Mouse (Mus musculus): ENCODE measurements around the gene Ubald1. TPM values are rescaled to one million over a fixed set of nuclear protein-coding genes. Genes with fewer than 3 reads are reported as not detected.

Ubald1 gene
- polyA plus RNA-seq, 1 experiment from 2014 or later, result 31.5 TPM

GRCm38 (mm10) chr16:4839552-4839951 lies 40.6 kb downstream of the Ubald1 start:
- Histone ChIP-seq H3K27me3 (ENCODE audit: control insufficient read depth, insufficient read depth, low read length) (no peaks in the 10 kb centered on the region), H3K4me2 (ENCODE audit: low read depth, low read length) (no peak overlapping the region), H3K36me3 (ENCODE audit: control insufficient read depth, insufficient read depth, low read length) (no peaks in the 10 kb centered on the region), H3K9ac (ENCODE audit: low read length) (no peak overlapping the region), H3K4me3 (replicated peaks; ENCODE audit: low read length) (no peak overlapping the region), H3K9me3 (replicated peaks; ENCODE audit: control insufficient read depth, low read length) (no peaks in the 10 kb centered on the region), H3K27ac (ENCODE audit: low read length) (no peak overlapping the region), H3K4me1 (ENCODE audit: control insufficient read depth, insufficient read depth, low read length) (no peaks in the 10 kb centered on the region)
- 65% methylated on average over 3 of the region's 3 CpGs for WGBS
- no peak for ATAC-seq (ENCODE audit: insufficient read depth, low FRiP score)

GRCm38 (mm10) chr16:4837631-4838030 lies 42.5 kb downstream of the Ubald1 start:
- no peak overlapping the region for H3K4me2 ChIP-seq (ENCODE audit: low read depth, low read length)
- ATAC-seq (ENCODE audit: insufficient read depth, low FRiP score), result no peak
- H3K27me3 ChIP-seq (ENCODE audit: control insufficient read depth, insufficient read depth, low read length), result no peaks in the 10 kb centered on the region
- H3K27ac ChIP-seq (ENCODE audit: low read length), result no peak overlapping the region
- no peaks in the 10 kb centered on the region for H3K9me3 ChIP-seq (replicated peaks; ENCODE audit: control insufficient read depth, low read length)
- H3K4me3 ChIP-seq (replicated peaks; ENCODE audit: low read length), result no peak overlapping the region
- 68% methylated on average over 3 of the region's 3 CpGs for WGBS
- H3K36me3 ChIP-seq (ENCODE audit: control insufficient read depth, insufficient read depth, low read length), result no peaks in the 10 kb centered on the region
- no peak overlapping the region for H3K9ac ChIP-seq (ENCODE audit: low read length)
- H3K4me1 ChIP-seq (ENCODE audit: control insufficient read depth, insufficient read depth, low read length), result no peaks in the 10 kb centered on the region

GRCm38 (mm10) chr16:4835191-4835590 lies 44.9 kb downstream of the Ubald1 start, which contains the start of gene 4930562C15Rik:
Gene 4930562C15Rik, plus strand, starts transcription at chr16:4835416.
- Histone ChIP-seq H3K27ac (ENCODE audit: low read length) (no peak within 1 kb of the TSS), H3K4me3 (replicated peaks; ENCODE audit: low read length) (no peak within 1 kb of the TSS), H3K9me3 (replicated peaks; ENCODE audit: control insufficient read depth, low read length) (no peaks in the 10 kb centered on the region), H3K27me3 (ENCODE audit: control insufficient read depth, insufficient read depth, low read length) (no peaks in the 10 kb centered on the region), H3K9ac (ENCODE audit: low read length) (no peak within 1 kb of the TSS), H3K4me1 (ENCODE audit: control insufficient read depth, insufficient read depth, low read length) (no peaks in the 10 kb centered on the region; the same call in 1 of the 2 replicates), H3K36me3 (ENCODE audit: control insufficient read depth, insufficient read depth, low read length) (no peaks in the 10 kb centered on the region), H3K4me2 (ENCODE audit: low read depth, low read length) (no peak within 1 kb of the TSS)
- no peak for ATAC-seq (ENCODE audit: insufficient read depth, low FRiP score)
- WGBS, result 73% methylated on average over 3 of the region's 3 CpGs

GRCm38 (mm10) chr16:4833858-4834257 lies 46.3 kb downstream of the Ubald1 start:
- Histone ChIP-seq H3K4me1 (ENCODE audit: control insufficient read depth, insufficient read depth, low read length) (no peaks in the 10 kb centered on the region; the same call in 1 of the 2 replicates), H3K27me3 (ENCODE audit: control insufficient read depth, insufficient read depth, low read length) (no peaks in the 10 kb centered on the region), H3K4me2 (ENCODE audit: low read depth, low read length) (no peak overlapping the region), H3K27ac (ENCODE audit: low read length) (no peak overlapping the region), H3K9ac (ENCODE audit: low read length) (no peak overlapping the region), H3K36me3 (ENCODE audit: control insufficient read depth, insufficient read depth, low read length) (no peaks in the 10 kb centered on the region), H3K9me3 (replicated peaks; ENCODE audit: control insufficient read depth, low read length) (no peaks in the 10 kb centered on the region), H3K4me3 (replicated peaks; ENCODE audit: low read length) (no peak overlapping the region)
- no peak for ATAC-seq (ENCODE audit: insufficient read depth, low FRiP score)
- 77% methylated on average over 2 of the region's 2 CpGs for WGBS

- no peaks in the 10 kb centered on the region for H3K9me3 ChIP-seq (replicated peaks; ENCODE audit: control insufficient read depth, low read length)
- WGBS, result 49% methylated on average over 15 of the region's 15 CpGs
- no peak overlapping the region for H3K4me3 ChIP-seq (replicated peaks; ENCODE audit: low read length)
- no peak overlapping the region; the same call in 1 of the 2 replicates for H3K4me2 ChIP-seq (ENCODE audit: low read depth, low read length)
- H3K4me1 ChIP-seq (ENCODE audit: control insufficient read depth, insufficient read depth, low read length), result no peaks in the 10 kb centered on the region; the same call in 1 of the 2 replicates
- ATAC-seq (ENCODE audit: insufficient read depth, low FRiP score), result 0 out of 2 replicates have a peak, but pooled peaks have one; percentile 17
- no peaks in the 10 kb centered on the region for H3K27me3 ChIP-seq (ENCODE audit: control insufficient read depth, insufficient read depth, low read length)
- H3K27ac ChIP-seq (ENCODE audit: low read length), result no peak overlapping the region
- no peaks in the 10 kb centered on the region for H3K36me3 ChIP-seq (ENCODE audit: control insufficient read depth, insufficient read depth, low read length)
- H3K9ac ChIP-seq (ENCODE audit: low read length), result no peak overlapping the region
Observed at GRCm38 (mm10) chr16:4831650-4832419, 48.3 kb downstream of the Ubald1 start.

GRCm38 (mm10) chr16:4829271-4829900 lies 50.7 kb downstream of the Ubald1 start:
- Histone ChIP-seq H3K4me3 (replicated peaks; ENCODE audit: low read length) (no peak overlapping the region), H3K9me3 (replicated peaks; ENCODE audit: control insufficient read depth, low read length) (no peaks in the 10 kb centered on the region), H3K4me2 (ENCODE audit: low read depth, low read length) (no peak overlapping the region), H3K27me3 (ENCODE audit: control insufficient read depth, insufficient read depth, low read length) (no peaks in the 10 kb centered on the region), H3K4me1 (ENCODE audit: control insufficient read depth, insufficient read depth, low read length) (no peaks in the 10 kb centered on the region; the same call in 1 of the 2 replicates), H3K36me3 (ENCODE audit: control insufficient read depth, insufficient read depth, low read length) (no peaks in the 10 kb centered on the region), H3K9ac (ENCODE audit: low read length) (no peak overlapping the region), H3K27ac (ENCODE audit: low read length) (no peak overlapping the region)
- 65% methylated on average over 6 of the region's 6 CpGs for WGBS
- ATAC-seq (ENCODE audit: insufficient read depth, low FRiP score), result no peak

GRCm38 (mm10) chr16:4827639-4828038 lies 52.5 kb downstream of the Ubald1 start:
- H3K4me2 ChIP-seq (ENCODE audit: low read depth, low read length), result no peak overlapping the region

More at GRCm38 (mm10) chr16:4827639-4828038, 52.5 kb downstream of the Ubald1 start:
- Histone ChIP-seq H3K4me3 (replicated peaks; ENCODE audit: low read length) (no peak overlapping the region), H3K27ac (ENCODE audit: low read length) (no peak overlapping the region), H3K36me3 (ENCODE audit: control insufficient read depth, insufficient read depth, low read length) (no peaks in the 10 kb centered on the region), H3K9me3 (replicated peaks; ENCODE audit: control insufficient read depth, low read length) (no peaks in the 10 kb centered on the region), H3K27me3 (ENCODE audit: control insufficient read depth, insufficient read depth, low read length) (no peaks in the 10 kb centered on the region), H3K9ac (ENCODE audit: low read length) (no peak overlapping the region), H3K4me1 (ENCODE audit: control insufficient read depth, insufficient read depth, low read length) (no peaks in the 10 kb centered on the region; the same call in 1 of the 2 replicates)
- ATAC-seq (ENCODE audit: insufficient read depth, low FRiP score), result no peak
- WGBS, result 91% methylated on average over 5 of the region's 5 CpGs

Measured in stomach, embryonic 16.5 days (tissue).